Mouse (Mus musculus) lung, postnatal 0 days (tissue): ENCODE measurements around the gene Msx3. TPM values are rescaled to one million over a fixed set of nuclear protein-coding genes. Genes with fewer than 3 reads are reported as not detected.

ENCODE experiments used
- ATAC-seq: fragments of 200-750 bp; cut with Nextera tagmentation; 2 replicates; pipeline ENCODE4 v1.8.0; 2017; ENCODE audit warnings: moderate library complexity
- DNase-seq: peaks from one replicate; pipeline ENCODE4 v3.0.0-alpha.2; 2016; ENCODE audit warnings: low spot score
- H3K27ac ChIP-seq: fragments of 300-500 bp; sonication (generic); 2 replicates; pipeline ENCODE4 v1.5.1; 2014; ENCODE audit warnings: antibody characterized with exemption, mild to moderate bottlenecking, low read length, mixed read lengths
- H3K27me3 ChIP-seq: fragments of 300-500 bp; sonication (generic); replicated peaks from 2 replicates; pipeline ENCODE4 v1.6.1; 2014; ENCODE audit warnings: low read length, mixed read lengths; ENCODE audit not compliant: insufficient read depth
- H3K36me3 ChIP-seq: fragments of 300-500 bp; sonication (generic); 2 replicates; pipeline ENCODE4 v1.6.1; 2014; ENCODE audit warnings: low read length, mixed read lengths; ENCODE audit not compliant: insufficient read depth
- H3K4me1 ChIP-seq: fragments of 300-500 bp; sonication (generic); 2 replicates; pipeline ENCODE4 v1.6.1; 2014; ENCODE audit warnings: antibody characterized with exemption, low read depth, low read length, mixed read lengths; ENCODE audit not compliant: insufficient read depth
- H3K4me2 ChIP-seq: fragments of 300-500 bp; sonication (generic); replicated peaks from 2 replicates; pipeline ENCODE4 v1.6.1; 2014; ENCODE audit warnings: low read depth, mild to moderate bottlenecking, low read length, moderate library complexity, mixed read lengths
- H3K4me3 ChIP-seq: fragments of 300-500 bp; sonication (generic); 2 replicates; pipeline ENCODE4 v1.5.1; 2014; ENCODE audit warnings: low read depth, low read length
- H3K9ac ChIP-seq: fragments of 300-500 bp; sonication (generic); replicated peaks from 2 replicates; pipeline ENCODE4 v1.6.1; 2014; ENCODE audit warnings: low read depth, mild to moderate bottlenecking
- H3K9me3 ChIP-seq: fragments of 300-500 bp; sonication (generic); 2 replicates; pipeline ENCODE4 v1.6.1; 2016; ENCODE audit warnings: low read length, mixed read lengths
- CTCF ChIP-seq: IDR thresholded peaks from 2 replicates; pipeline ENCODE4 v1.5.1; 2016; ENCODE audit warnings: antibody characterized with exemption, mild to moderate bottlenecking
- EP300 ChIP-seq: IDR thresholded peaks from 2 replicates; pipeline ENCODE4 v1.6.1; 2016; ENCODE audit warnings: antibody characterized with exemption, mild to moderate bottlenecking, control low read depth
- WGBS: fragments of 180-500 bp; shearing (Covaris S2); extraction: QIAGEN DNeasy Blood & Tissue Kit; methylation state at CpG from one replicate; pipeline ENCODE4 v1.1.7; 2014; 5-methylcytosine and 5-hydroxymethylcytosine counted together
- polyA plus RNA-seq: library from polyadenylated mRNA; unstranded; fragments of >200 nt; fragmentation: Nextera tagmentation; extraction: Ambion mirVana; gene quantifications from 2 replicates; pipeline ENCODE4 v1.2.1, GENCODE M21; 2015

Gene Msx3
- polyA plus RNA-seq, 1 experiment from 2014 or later = not detected

- DNase-seq (no peak), ATAC-seq (no peak)
- Histone ChIP-seq H3K36me3 (peaks cover 39% of the 10 kb centered on the region; the same call in 1 of the 2 replicates), H3K4me3 (no peak overlapping the region), H3K9me3 (no peaks in the 10 kb centered on the region), H3K4me2 (no peak overlapping the region), H3K9ac (no peak overlapping the region), H3K4me1 (no peaks in the 10 kb centered on the region), H3K27me3 (no peaks in the 10 kb centered on the region), H3K27ac (no peak overlapping the region)
- TF ChIP-seq EP300 = no peak
- no peak for TF ChIP-seq CTCF
- WGBS = 80% methylated on average over 12 of the region's 12 CpGs
Observed at GRCm38 (mm10) chr7:140001086-140001740, 47.7 kb downstream of the Msx3 start.

DNA sequence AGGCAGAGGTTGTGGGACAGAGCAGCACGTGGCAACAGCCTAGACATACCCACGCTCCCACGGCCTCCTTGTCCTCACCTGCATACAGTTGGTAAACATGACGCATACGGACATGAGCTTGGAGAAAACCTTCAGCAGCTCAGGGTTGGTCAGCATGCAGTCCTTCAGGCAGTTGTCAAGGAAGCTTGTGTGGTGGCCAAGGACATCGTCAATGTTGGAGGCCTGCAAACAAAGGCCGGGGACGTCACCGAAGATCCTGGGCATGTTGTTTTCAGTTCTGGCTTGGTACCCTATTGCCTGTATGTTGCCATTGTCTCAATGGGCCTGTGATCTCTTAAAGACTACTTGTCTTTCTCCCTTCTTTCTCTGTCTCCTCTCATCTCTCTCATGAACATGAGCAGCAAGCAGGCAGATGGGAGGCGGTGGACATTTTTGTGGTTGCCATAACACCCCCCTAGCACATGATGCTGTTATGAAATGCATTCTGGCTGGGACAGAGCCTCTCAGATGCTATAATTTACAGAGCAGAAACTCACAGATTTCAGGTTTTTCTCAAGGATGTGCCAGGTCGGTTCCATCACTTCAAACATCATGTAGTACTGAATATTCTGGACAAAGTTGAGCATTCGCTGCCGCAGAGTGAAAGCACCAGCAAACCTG, 50.1 kb downstream of the Msx3 start:
- peaks cover 38% of the 10 kb centered on the region; the same call in 1 of the 2 replicates for H3K36me3 ChIP-seq
- H3K9ac ChIP-seq = no peak overlapping the region
- H3K4me1 ChIP-seq = no peaks in the 10 kb centered on the region
- no peak overlapping the region for H3K4me2 ChIP-seq
- WGBS = 93% methylated on average over 13 of the region's 13 CpGs
- no peak for DNase-seq
- no peak overlapping the region for H3K4me3 ChIP-seq
- TF ChIP-seq EP300 = no peak
- no peak for TF ChIP-seq CTCF
- no peaks in the 10 kb centered on the region for H3K9me3 ChIP-seq
- H3K27me3 ChIP-seq = no peaks in the 10 kb centered on the region
- H3K27ac ChIP-seq = no peak overlapping the region
- ATAC-seq = no peak

Other genes starting within 250 kb of the Msx3 start
- gene Adgra1, start 214.9 kb downstream of the Msx3 start, polyA plus RNA-seq = 0.11 and 0.49 TPM in 2 replicates
- gene Kndc1, start 154.4 kb downstream of the Msx3 start, polyA plus RNA-seq = 0.97 and 0.98 TPM in 2 replicates
- gene Utf1, start 105.3 kb downstream of the Msx3 start, polyA plus RNA-seq = not detected in 2 replicates
- gene 6430531B16Rik, start 70.3 kb downstream of the Msx3 start, polyA plus RNA-seq = 5.6 and 7.3 TPM in 2 replicates
- gene Adam8, start 56.5 kb downstream of the Msx3 start, polyA plus RNA-seq = 5.8 and 7.0 TPM in 2 replicates
- 21.5 and 23.0 TPM in 2 replicates for gene Zfp511, start 12.7 kb downstream of the Msx3 start, polyA plus RNA-seq
- gene Tubgcp2, start 12.4 kb downstream of the Msx3 start, polyA plus RNA-seq = 20.8 and 22.4 TPM in 2 replicates
- gene Caly, start 33.5 kb upstream of the Msx3 start, polyA plus RNA-seq = 0.29 TPM in 2 replicates
- not detected in 2 replicates for gene Prap1, start 44.3 kb upstream of the Msx3 start, polyA plus RNA-seq
- 18.8 and 19.0 TPM in 2 replicates for gene Fuom, start 53.4 kb upstream of the Msx3 start, polyA plus RNA-seq
- 16.1 and 17.3 TPM in 2 replicates for gene Paox, start 66.7 kb upstream of the Msx3 start, polyA plus RNA-seq
- gene Echs1, start 67.4 kb upstream of the Msx3 start, polyA plus RNA-seq = 129 and 133 TPM in 2 replicates
- gene Mtg1, start 88.5 kb upstream of the Msx3 start, polyA plus RNA-seq = 15.9 and 20.7 TPM in 2 replicates
- 0.10 and 0.19 TPM in 2 replicates for gene Sprn, start 105.8 kb upstream of the Msx3 start, polyA plus RNA-seq
- not detected in 2 replicates for gene Olfr522, start 115.7 kb upstream of the Msx3 start, polyA plus RNA-seq
- not detected in 2 replicates for gene Olfr523, start 124.1 kb upstream of the Msx3 start, polyA plus RNA-seq
- gene Olfr524, start 156.9 kb upstream of the Msx3 start, polyA plus RNA-seq = not detected in 2 replicates
- gene Cd163l1, start 169.2 kb upstream of the Msx3 start, polyA plus RNA-seq = 0.23 and 0.56 TPM in 2 replicates
- gene 5830411N06Rik, start 198.2 kb upstream of the Msx3 start, polyA plus RNA-seq = 0.05 TPM in 1 of 2 replicates, not detected in the other